Mouse (Mus musculus): ENCODE data around the gene Nup35. TPM values are rescaled to one million over a fixed set of nuclear protein-coding genes. Genes with fewer than 3 reads are reported as not detected.

Gene Nup35
- polyA plus RNA-seq (2015; fragmentation: Illumina TruSeq; extraction: RNeasy Lipid Tissue Mini Kit (QIAGEN cat#74804); ENCODE audit: insufficient read depth, low replicate concordance) = 33.1 TPM

GRCm38 (mm10) chr2:80616854-80617737 is at the start of gene Nup35, which contains the start of gene Dusp19:
Gene Nup35 (plus strand): TSS chr2:80617236.
Gene Dusp19 (plus strand): TSS chr2:80617045.

DNA sequence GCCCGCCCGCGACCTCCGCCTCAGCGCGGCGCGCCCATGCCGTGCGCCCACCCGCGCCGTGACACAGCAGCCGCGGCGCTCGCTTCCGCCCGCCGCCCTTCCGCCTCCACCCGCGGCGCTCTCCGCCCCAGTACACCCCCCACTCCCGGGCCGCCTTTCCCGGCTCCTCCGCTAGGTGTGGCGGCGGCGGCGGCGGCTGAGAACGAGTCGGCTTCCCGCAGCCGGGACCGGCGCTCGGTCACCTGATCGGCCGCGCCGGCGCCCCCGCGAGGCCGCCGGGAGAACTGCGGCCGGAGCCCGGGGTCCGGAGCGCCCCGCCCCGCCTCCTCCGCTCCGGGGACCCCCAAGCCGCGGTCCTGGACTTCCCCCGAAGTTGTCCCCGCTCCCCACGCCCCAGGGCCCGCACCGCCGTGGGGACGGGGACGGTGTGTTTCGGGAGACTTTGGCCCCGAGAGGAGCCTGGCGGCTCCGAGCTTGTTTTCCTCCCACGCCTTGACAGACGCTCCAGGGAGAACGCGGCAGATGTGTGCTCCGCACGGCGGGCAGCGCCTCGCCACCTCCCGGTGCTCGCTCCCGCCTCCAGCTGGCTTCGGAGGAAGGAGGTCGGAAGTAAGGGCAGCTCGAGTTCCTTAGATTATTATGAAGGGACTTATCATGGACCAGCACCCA is 35.9 kb upstream of the Nup35 start, which contains the start of gene Nckap1:
TSS of gene Nckap1 (minus strand) at position 338 of the 669 bp plus-strand sequence.

Other genes with a start within 250 kb of the Nup35 start
- gene Frzb, start 169.6 kb upstream of the Nup35 start, polyA plus RNA-seq (2015; fragmentation: Illumina TruSeq; extraction: RNeasy Lipid Tissue Mini Kit (QIAGEN cat#74804); ENCODE audit: insufficient read depth, low replicate concordance) = 27.0 TPM
- 26.3 TPM for gene Nckap1, start 35.9 kb upstream of the Nup35 start, polyA plus RNA-seq (2015; fragmentation: Illumina TruSeq; extraction: RNeasy Lipid Tissue Mini Kit (QIAGEN cat#74804); ENCODE audit: insufficient read depth, low replicate concordance)
- 11.1 TPM for gene Dusp19, start 191 bp upstream of the Nup35 start, polyA plus RNA-seq (2015; fragmentation: Illumina TruSeq; extraction: RNeasy Lipid Tissue Mini Kit (QIAGEN cat#74804); ENCODE audit: insufficient read depth, low replicate concordance)